Comparison of ENCODE assay signal across 9 mouse cellular contexts in the genomic region with DNA sequence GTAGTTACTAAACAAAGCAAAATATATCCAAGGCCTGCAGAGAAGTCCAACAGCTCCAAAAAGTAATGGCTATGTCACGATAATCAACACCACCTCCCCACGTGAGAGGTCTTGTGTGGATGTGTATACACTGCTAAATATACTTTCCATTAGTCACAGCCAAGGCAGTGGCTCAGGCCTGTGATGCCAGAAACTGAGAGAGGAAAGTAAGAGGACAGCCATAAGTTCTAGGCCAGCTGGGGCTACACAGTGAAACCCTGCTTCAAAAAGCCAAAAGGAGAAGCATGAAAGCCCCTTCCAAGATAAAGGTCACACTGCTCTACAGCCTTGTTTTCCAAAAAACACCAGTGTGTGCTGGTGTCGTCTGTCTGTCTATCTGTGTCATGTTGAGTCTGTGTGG. TPM values are rescaled to one million over a fixed set of nuclear protein-coding genes. Genes with fewer than 3 reads are reported as not detected.
DNase-seq lines count a peak whose midpoint lies in the region; ATAC-seq lines count a peak whose summit lies in the region.
"Had no signal": no experiment of that assay in that cellular context is flagged by ENCODE, and none has a peak within 500 bp of the region (broad histone marks: within the 10 kb centered on the region; RNA-seq: fewer than 3 reads in every experiment).

No protein-coding gene starts in this region.

- H3K4me1 ChIP-seq in liver, embryonic 12.5 days, result peaks cover 55% of the 10 kb centered on the region
- no peaks in the 10 kb centered on the region for H3K4me1 ChIP-seq in midbrain, embryonic 11.5 days (ENCODE audit: control insufficient read depth, insufficient read depth, low read length)
- 0 out of 2 replicates have a peak, but pooled peaks cover 7% of the 10 kb centered on the region for H3K4me1 ChIP-seq in neural tube, embryonic 15.5 days
- peaks cover 8% of the 10 kb centered on the region; the same call in 1 of the 2 replicates for H3K4me1 ChIP-seq in forebrain, embryonic 13.5 days

- ATAC-seq in granulocyte monocyte progenitor cell, adult 5-6 weeks (replicated peaks; ENCODE audit: poor library complexity, severe bottlenecking), result peak; percentile 19
- ATAC-seq in liver, embryonic 12.5 days, result no peak
- ATAC-seq in midbrain, embryonic 11.5 days (ENCODE audit: low FRiP score), result no peak
- no peak for ATAC-seq in neural tube, embryonic 15.5 days (ENCODE audit: low FRiP score)
- ATAC-seq in forebrain, embryonic 13.5 days, result no peak

- no peaks in the 10 kb centered on the region for H3K36me3 ChIP-seq in liver, embryonic 12.5 days
- no peaks in the 10 kb centered on the region for H3K36me3 ChIP-seq in midbrain, embryonic 11.5 days (ENCODE audit: control insufficient read depth, insufficient read depth, low read length)
- H3K36me3 ChIP-seq in neural tube, embryonic 15.5 days, result no peaks in the 10 kb centered on the region
- H3K36me3 ChIP-seq in forebrain, embryonic 13.5 days (ENCODE audit: poor library complexity, severe bottlenecking), result no peaks in the 10 kb centered on the region
- H3K36me3 ChIP-seq: midbrain, embryonic 12.5 days had no signal

- H3K9me3 ChIP-seq in liver, embryonic 12.5 days (replicated peaks), result no peaks in the 10 kb centered on the region
- no peaks in the 10 kb centered on the region for H3K9me3 ChIP-seq in midbrain, embryonic 11.5 days (ENCODE audit: control insufficient read depth, low read length)
- H3K9me3 ChIP-seq in neural tube, embryonic 15.5 days (replicated peaks), result no peaks in the 10 kb centered on the region
- no peaks in the 10 kb centered on the region for H3K9me3 ChIP-seq in forebrain, embryonic 13.5 days (replicated peaks)
- H3K9me3 ChIP-seq: midbrain, embryonic 12.5 days had no signal

- H3K27me3 ChIP-seq in liver, embryonic 12.5 days (replicated peaks), result no peaks in the 10 kb centered on the region
- H3K27me3 ChIP-seq in midbrain, embryonic 11.5 days (ENCODE audit: control insufficient read depth, insufficient read depth, low read length), result no peaks in the 10 kb centered on the region
- H3K27me3 ChIP-seq in neural tube, embryonic 15.5 days (replicated peaks), result no peaks in the 10 kb centered on the region
- H3K27me3 ChIP-seq in forebrain, embryonic 13.5 days, result no peaks in the 10 kb centered on the region
- H3K27me3 ChIP-seq: midbrain, embryonic 12.5 days had no signal

- H3K27ac ChIP-seq in liver, embryonic 12.5 days, result peak overlapping the region; percentile 33; the same call in 1 of the 2 replicates
- H3K27ac ChIP-seq in midbrain, embryonic 11.5 days (ENCODE audit: low read depth, low read length), result no peak overlapping the region
- H3K27ac ChIP-seq in neural tube, embryonic 15.5 days (replicated peaks), result no peak overlapping the region
- no peak overlapping the region for H3K27ac ChIP-seq in forebrain, embryonic 13.5 days

- 56% methylated on average over 3 of the region's 3 CpGs for WGBS in liver, embryonic 12.5 days (ENCODE audit: insufficient replicate concordance)
- 87% methylated on average over 3 of the region's 3 CpGs for WGBS in midbrain, embryonic 11.5 days
- 77% methylated on average over 3 of the region's 3 CpGs for WGBS in neural tube, embryonic 15.5 days
- 85% methylated on average over 3 of the region's 3 CpGs for WGBS in forebrain, embryonic 13.5 days

- DNase-seq in gastrocnemius, postnatal 25 days, result peak; percentile 50
- DNase-seq in gastrocnemius, postnatal 14 days, result no peak
- DNase-seq in 416B (ENCODE audit: low read depth), result peak; percentile 60
- no peak for DNase-seq in midbrain, embryonic 11.5 days (ENCODE audit: low spot score, missing footprints)

- intact Hi-C loops in gastrocnemius, postnatal 14 days (cut with DNase I; ENCODE audit: low total_unique reads), result no loop called here

- H3K4me3 ChIP-seq in liver, embryonic 12.5 days, result no peak overlapping the region
- no peak overlapping the region for H3K4me3 ChIP-seq in midbrain, embryonic 11.5 days (ENCODE audit: low read depth, low read length)
- no peak overlapping the region for H3K4me3 ChIP-seq in neural tube, embryonic 15.5 days (replicated peaks)
- H3K4me3 ChIP-seq in forebrain, embryonic 13.5 days, result no peak overlapping the region
- H3K4me3 ChIP-seq: midbrain, embryonic 12.5 days had no signal

- no peak overlapping the region for H3K4me2 ChIP-seq in liver, embryonic 12.5 days
- no peak overlapping the region for H3K4me2 ChIP-seq in midbrain, embryonic 11.5 days
- no peak overlapping the region for H3K4me2 ChIP-seq in neural tube, embryonic 15.5 days
- H3K4me2 ChIP-seq in forebrain, embryonic 13.5 days, result no peak overlapping the region
- H3K4me2 ChIP-seq: midbrain, embryonic 12.5 days had no signal

- no peak overlapping the region for H3K9ac ChIP-seq in liver, embryonic 12.5 days
- no peak overlapping the region for H3K9ac ChIP-seq in midbrain, embryonic 11.5 days (ENCODE audit: low read length)
- no peak overlapping the region for H3K9ac ChIP-seq in neural tube, embryonic 15.5 days (replicated peaks)
- H3K9ac ChIP-seq in forebrain, embryonic 13.5 days, result no peak overlapping the region
- H3K9ac ChIP-seq: midbrain, embryonic 12.5 days had no signal

RNA-seq across cellular contexts. Expression of gene Clip1, which starts 22.8 kb away (rescaled TPM):
- 100 to 1,000 TPM; 208 to 217 TPM for total RNA-seq in gastrocnemius, postnatal 25 days (2021)
- total RNA-seq in gastrocnemius, postnatal 14 days (2021), result 100 to 1,000 TPM; 122 TPM
- total RNA-seq in granulocyte monocyte progenitor cell, adult 5-6 weeks (2014; fragmentation: Nextera tagmentation), result 41.7 and 56.0 TPM in 2 replicates
- total RNA-seq in granulocyte monocyte progenitor cell, adult 5-6 weeks (2017), result 63.4 and 65.9 TPM in 2 replicates
- polyA plus RNA-seq in liver, embryonic 12.5 days (2016; fragmentation: Nextera tagmentation; extraction: Ambion mirVana), result 17.6 and 20.4 TPM in 2 replicates
- polyA plus RNA-seq in midbrain, embryonic 11.5 days (2014; fragmentation: Nextera tagmentation; extraction: Ambion mirVana), result 42.8 and 46.8 TPM in 2 replicates
- 72.1 and 81.1 TPM in 2 replicates for polyA plus RNA-seq in neural tube, embryonic 15.5 days (2015; fragmentation: Nextera tagmentation; extraction: Ambion mirVana)
- polyA plus RNA-seq in forebrain, embryonic 13.5 days (2015; fragmentation: Nextera tagmentation; extraction: Ambion mirVana), result 65.5 and 78.3 TPM in 2 replicates

RNA-seq across cellular contexts. Expression of gene Zcchc8, which starts 59.3 kb away (rescaled TPM):
- total RNA-seq in gastrocnemius, postnatal 25 days (2021), result 10 to 100 TPM; 16.2 to 17.4 TPM
- 10 to 100 TPM; 20.3 to 23.8 TPM for total RNA-seq in gastrocnemius, postnatal 14 days (2021)
- 53.7 and 66.1 TPM in 2 replicates for total RNA-seq in granulocyte monocyte progenitor cell, adult 5-6 weeks (2014; fragmentation: Nextera tagmentation)
- 53.5 and 80.9 TPM in 2 replicates for total RNA-seq in granulocyte monocyte progenitor cell, adult 5-6 weeks (2017)
- polyA plus RNA-seq in liver, embryonic 12.5 days (2016; fragmentation: Nextera tagmentation; extraction: Ambion mirVana), result 49.6 and 51.9 TPM in 2 replicates
- polyA plus RNA-seq in midbrain, embryonic 11.5 days (2014; fragmentation: Nextera tagmentation; extraction: Ambion mirVana), result 80.8 and 84.7 TPM in 2 replicates
- 57.0 and 65.8 TPM in 2 replicates for polyA plus RNA-seq in neural tube, embryonic 15.5 days (2015; fragmentation: Nextera tagmentation; extraction: Ambion mirVana)
- polyA plus RNA-seq in forebrain, embryonic 13.5 days (2015; fragmentation: Nextera tagmentation; extraction: Ambion mirVana), result 85.1 and 97.4 TPM in 2 replicates

Comparison
In these comparisons a context has a peak if more than half of its experiments do, and no peak if none do; other contexts are left out.
1. DNase-seq: peak in gastrocnemius, postnatal 25 days (single experiment) and 416B (single experiment); none in gastrocnemius, postnatal 14 days (single experiment) and midbrain, embryonic 11.5 days (single experiment).